Mouse (Mus musculus): ENCODE data around the gene Slc2a3.
"Not testable (repeated sequence)": the region's sequence is repeated elsewhere in the genome, so short reads cannot be mapped to it uniquely, and the experiment has no call there.

The Slc2a3 gene

DNA sequence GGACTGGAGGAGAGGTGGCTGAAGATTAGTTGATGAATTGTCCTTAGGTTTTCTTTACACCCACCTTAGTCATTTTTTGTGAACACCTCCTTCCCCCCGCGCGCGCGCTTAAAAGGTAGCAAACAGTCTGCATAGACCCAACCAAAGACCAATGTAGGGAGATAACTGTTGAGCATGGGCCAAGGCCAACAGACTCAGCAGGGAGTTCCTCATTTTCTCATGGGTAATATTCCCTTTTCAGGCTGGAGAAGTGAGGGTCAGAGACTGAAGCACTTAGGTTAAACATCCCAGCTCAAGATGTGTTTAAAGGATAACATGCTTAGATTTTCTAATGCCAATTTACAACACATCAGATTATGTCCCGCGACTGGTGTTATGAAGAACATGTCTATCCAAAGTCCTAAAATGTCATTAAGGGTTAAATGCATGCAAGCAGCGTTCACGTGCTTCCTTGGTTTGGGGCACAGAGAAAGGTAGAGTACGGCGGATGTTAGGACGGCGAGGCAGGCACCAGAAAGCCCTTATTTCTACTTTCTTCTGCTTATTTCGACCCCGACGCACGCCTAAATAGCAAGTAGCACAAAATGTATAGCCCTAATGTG, 37.5 kb downstream of the Slc2a3 start:
- DNase-seq: no peak

DNA sequence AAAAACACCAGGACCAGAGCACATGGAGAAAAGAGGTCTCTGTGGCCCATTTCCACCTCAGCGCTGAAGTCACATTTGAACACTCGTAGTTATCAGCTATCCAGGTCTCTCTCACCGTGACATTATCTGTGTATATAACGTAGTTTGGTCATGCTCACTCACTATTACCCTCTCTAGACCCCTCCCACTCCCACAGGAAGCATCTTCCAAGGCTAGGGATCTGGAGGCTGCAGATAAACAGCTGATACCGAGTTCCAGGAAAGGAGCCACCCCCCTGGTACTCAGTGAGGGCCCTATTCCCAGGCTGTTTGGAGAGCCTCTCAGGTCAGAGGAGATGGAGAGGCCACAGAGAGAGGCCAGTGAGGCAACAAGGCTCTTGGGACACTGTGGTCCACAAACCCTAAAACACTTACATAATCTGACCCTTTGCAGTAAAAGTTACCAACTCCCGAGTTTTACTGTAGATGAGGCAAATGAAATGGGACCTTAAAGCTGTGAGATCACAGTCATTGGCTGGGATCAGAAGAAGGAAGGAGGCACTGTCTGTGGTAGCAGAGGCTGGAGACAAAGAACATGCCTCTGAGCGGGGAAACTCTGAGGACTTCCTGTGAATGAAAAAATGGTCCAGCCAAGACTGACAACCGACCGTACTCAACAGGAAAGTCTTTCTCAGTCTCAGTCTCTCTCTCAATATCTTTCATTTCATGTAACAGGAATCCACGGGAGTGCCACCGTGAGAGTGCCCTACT, 38.3 kb downstream of the Slc2a3 start:
- DNase-seq: no peak

GRCm38 (mm10) chr6:122762480-122762879, 39.0 kb downstream of the Slc2a3 start:
- no peak for DNase-seq

DNA sequence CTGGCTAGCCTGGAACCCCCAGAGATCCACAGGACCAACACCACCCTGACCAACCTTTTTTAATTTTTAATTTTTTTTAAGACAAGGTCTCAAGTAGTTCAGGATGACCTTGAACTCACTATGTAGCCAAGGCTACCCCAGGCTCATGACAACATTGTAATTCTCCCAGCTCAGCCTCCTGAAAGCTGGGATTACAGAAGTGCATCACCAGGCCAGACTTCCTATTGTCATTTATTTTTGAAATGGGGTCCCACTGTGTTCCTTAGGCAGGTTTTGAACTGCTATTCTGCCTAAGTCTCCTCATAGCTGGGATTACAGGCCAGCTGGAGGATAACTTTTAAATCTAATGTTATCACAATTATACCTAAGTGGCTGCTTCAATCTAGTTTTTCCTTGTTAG, 39.5 kb downstream of the Slc2a3 start:
- no peak for DNase-seq

DNA sequence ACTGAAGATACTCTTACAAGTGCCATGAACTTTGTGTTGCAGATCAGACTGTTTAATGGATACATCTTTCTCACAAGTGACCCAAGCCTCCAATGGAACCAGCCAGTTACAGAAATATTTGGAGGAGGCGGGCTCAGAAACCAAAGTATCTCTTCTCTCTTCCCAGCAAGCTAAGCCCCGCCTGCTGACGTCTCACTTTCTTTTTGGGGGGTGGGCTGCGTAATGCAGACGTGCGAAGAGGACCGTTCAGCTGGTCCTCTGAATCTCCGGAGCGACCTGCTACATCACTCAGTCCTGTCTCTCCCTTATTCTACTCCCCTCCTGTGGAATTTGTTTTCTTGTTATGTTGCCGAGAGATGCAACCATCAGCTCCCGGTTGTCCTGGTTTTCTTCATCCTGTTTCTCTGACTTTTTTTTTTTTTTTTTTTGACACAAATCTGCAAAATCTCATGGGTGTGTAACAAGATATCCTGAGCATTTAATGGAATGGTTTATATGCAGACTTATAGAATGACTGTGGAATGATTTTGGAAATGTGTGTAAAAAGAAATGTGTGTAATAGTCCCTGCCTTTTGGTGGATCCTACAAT, 40.3 kb downstream of the Slc2a3 start:
- no peak for DNase-seq

DNA sequence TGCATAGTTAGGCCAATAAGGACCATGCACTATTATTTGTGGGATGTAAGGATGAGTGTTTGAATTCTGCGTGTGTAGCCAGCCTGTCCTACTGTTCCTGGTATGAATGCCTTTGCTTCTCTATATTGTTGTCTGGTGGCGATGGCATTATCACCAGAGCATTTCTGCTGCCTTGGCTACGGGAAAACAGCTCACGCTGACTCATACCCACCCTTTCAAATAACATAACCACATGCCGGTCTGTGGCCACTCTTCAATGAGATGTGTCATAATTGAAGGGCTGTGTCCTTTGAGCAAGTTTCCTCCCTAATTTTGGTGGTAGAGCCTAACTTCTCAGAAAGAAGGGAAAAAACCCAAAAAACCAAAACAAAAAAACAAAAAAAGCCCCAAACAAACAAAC, 42.7 kb downstream of the Slc2a3 start:
- DNase-seq: no peak

DNA sequence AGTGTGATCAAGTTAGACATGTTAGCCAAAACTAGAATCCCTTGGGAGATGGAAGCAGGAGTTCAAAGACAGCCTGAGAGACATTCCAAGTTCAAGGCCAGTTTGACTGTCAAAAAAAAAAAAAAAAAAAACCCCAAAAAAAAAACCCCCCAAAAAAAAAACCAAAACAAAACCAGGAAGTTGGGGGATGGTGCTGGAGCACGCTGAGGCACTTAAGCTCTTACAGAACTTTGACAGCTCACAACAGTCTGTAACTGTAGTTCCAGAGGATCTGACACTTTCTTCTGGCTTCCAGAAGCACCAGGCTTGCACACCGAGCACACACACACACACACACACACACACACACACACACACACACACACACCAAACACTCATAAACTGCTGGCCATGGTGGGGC, 45.5 kb downstream of the Slc2a3 start:
- DNase-seq: no peak

DNA sequence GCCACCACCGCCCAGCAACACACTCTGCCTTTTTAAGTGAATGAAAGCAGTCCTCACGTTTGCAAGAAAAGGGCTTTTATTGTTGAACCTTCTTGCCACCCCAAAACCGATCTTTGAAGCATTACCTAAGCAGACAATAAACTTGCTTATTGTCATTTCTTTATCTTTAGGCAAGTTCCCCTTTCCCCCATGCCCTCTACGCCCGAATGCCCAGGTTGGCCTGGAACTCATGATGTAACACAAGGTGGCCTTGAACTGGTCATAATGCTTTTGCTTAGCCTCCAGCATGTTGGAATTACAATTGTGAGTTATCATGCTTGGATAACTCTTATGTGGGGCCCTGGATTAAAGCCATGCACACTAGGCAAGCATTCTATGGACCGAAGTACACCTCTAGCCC, 50.9 kb downstream of the Slc2a3 start:
- DNase-seq: no peak

DNA sequence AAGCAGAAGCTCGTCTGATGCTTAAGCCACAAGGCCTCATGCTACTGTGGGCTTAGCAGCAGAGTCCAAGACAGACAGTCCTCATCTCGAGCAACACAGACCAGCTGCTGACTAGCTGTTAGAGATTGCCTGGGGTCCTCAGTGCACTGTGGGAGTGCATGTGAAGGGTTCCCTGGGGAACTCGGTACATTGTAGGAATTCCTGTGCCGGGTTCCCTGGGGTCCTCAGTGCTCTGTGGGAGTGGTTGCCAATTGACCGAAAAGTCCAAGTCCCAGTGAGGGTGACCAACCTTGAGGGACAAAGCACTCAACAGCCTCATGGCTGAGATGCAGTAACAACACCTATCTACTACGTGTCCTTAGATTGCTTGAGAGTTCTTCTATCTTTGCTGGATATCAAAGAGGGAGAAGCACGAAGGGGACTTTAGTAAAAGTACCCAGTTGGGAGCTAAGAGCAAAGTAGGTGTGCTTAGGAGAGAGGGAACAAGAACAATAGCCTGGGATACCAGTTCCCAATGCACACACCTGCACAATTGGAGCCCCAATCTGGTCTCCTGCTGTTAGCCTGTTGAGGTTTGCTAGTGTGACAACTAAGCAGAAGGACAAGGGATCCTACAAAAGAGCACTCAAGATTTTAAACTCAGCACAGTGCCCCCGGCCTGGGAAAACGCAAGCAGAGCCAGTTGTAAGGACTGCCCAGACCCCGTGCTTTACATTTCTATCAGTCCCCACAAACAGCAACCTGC, 56.8 kb downstream of the Slc2a3 start:
- DNase-seq: no peak

- no peak for DNase-seq
Observed at GRCm38 (mm10) chr6:122743353-122743752, 58.1 kb downstream of the Slc2a3 start.

- no peak for DNase-seq
Observed at GRCm38 (mm10) chr6:122742228-122742899, 59.1 kb downstream of the Slc2a3 start.

DNA sequence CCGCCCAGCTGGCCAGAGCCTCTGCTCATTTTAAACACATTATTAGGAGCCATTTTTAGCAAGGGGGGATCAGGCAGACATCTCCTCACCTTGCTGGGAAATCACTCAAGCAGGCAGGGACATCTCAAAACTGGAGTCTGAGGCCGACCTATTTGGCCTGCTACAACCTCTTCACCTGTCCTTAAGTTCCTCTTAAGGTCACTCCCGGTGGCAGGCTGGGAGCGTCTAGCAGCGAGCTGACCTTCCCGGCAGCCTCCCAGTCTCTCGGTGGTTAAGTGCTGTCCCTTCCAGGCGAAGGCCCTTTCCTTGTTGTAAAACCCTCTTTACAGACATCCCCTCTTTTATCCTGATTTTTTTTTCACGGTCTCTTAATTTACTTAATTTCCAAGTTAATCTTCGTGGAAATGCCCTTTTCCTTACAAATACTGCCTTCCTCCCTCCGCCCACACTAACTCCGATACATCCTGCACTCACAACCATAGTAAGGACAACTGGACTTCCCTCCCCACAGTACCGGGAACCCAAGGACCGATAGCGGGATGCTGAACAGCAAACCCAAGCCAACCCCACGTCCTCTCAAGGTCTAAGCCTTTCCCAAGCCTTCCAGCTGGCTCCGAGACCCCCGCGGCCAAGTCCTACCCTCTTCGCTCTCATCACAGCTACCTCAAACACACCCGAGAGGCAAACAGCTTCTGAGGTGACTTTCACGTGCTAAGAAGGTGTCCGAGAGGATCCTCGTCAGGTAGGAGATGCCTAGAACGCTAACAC, 59.8 kb downstream of the Slc2a3 start:
- no peak for DNase-seq

DNA sequence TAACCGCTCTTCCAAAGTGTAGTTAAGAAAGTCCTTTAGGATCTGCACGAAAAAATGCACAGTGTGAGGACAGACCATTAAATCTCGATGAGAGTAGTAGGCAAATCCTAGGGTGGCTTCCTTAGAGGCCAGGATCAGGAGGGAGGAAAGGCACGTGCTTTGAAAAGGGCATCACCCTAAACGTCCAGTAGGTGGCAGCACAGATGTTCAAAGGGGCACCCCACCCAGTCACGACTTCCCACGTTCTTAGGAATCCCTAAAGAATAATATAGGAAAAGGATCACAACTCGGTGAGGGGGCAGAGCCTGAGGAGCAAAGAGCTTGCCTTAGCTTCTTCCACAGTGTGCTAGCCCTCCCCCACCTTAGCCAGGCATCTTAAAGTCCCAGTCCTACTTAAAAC, 61.5 kb downstream of the Slc2a3 start:
- peak; percentile 45 for DNase-seq

DNA sequence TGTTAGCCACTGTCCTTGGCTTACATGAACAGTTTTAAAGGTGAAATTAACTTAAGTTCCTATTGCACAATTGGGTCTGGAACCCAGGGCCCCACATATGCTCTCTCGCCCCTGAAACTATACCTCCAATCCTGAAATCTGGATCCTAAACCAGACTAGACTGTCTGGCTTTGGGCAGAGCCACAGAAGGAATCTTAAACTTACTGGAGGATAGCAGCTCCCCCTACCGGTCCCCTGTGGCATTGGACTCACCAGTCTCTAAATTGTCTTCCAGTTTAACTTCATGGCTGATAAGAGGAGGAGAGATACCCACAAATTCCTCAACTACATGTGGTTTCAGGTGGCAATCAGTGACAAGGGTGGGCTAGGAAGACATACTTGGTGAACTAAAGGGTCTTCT, 81.5 kb downstream of the Slc2a3 start:
- DNase-seq: peak; percentile 42

DNA sequence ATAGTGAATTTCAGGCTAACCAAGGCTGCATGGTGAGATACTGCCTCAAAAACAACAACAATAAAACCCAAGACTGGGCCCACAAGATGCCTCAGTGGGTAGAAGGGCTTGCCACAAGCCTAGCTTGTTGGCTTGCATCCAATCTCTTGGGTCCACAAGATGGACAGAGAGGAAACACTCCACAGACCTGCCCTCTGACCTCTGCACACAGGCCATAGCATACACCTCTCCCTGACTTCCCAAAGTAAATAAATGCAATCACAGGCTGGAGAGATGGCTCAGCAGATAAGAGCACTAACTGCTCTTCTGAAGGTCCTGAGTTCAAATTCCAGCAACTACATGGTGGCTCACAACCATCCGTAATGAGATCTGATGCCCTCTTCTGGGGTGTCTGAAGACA, 83.2 kb downstream of the Slc2a3 start:
- not testable (repeated sequence) for DNase-seq

GRCm38 (mm10) chr6:122715886-122716285, 85.6 kb downstream of the Slc2a3 start:
- no peak for DNase-seq

GRCm38 (mm10) chr6:122714707-122715365, 86.6 kb downstream of the Slc2a3 start:
- no peak for DNase-seq

GRCm38 (mm10) chr6:122713116-122713515, 88.3 kb downstream of the Slc2a3 start:
- DNase-seq: not testable (repeated sequence)

- no peak for DNase-seq
Observed at GRCm38 (mm10) chr6:122711455-122711854, 90.0 kb downstream of the Slc2a3 start.

- no peak for DNase-seq
Observed at GRCm38 (mm10) chr6:122708826-122709225, 92.6 kb downstream of the Slc2a3 start.

GRCm38 (mm10) chr6:122707036-122707800, 94.2 kb downstream of the Slc2a3 start, which contains the start of gene Nanog:
TSS of gene Nanog (plus strand) at chr6:122707489.
- no peak for DNase-seq

Measured in kidney, adult 11 months (tissue).